Mouse (Mus musculus) spleen, adult 10 weeks (tissue): ENCODE data around the gene Gm3182. TPM values are rescaled to one million over a fixed set of nuclear protein-coding genes. Genes with fewer than 3 reads are reported as not detected.

ENCODE experiments used
- polyA plus RNA-seq: library from polyadenylated mRNA; stranded (reverse); fragments of 350-450 nt; fragmentation: Illumina TruSeq; extraction: RNeasy Lipid Tissue Mini Kit (QIAGEN cat#74804); gene quantifications from one replicate; pipeline ENCODE4 v1.2.3, GENCODE M21; 2015; ENCODE audit warnings: low replicate concordance; ENCODE audit not compliant: insufficient read depth

Gm3182 gene
- not detected for polyA plus RNA-seq

GRCm38 (mm10) chr14:4481445-4481844 is at the start of gene Gm3182:
Gm3182 (plus strand) TSS chr14:4481745.

Other genes with a start within 250 kb of the Gm3182 start
- not detected for gene Gm3138, start 232.1 kb upstream of the Gm3182 start, polyA plus RNA-seq
- not detected for gene Gm3149, start 164.5 kb upstream of the Gm3182 start, polyA plus RNA-seq
- gene 2610042L04Rik, start 147.0 kb upstream of the Gm3182 start, polyA plus RNA-seq = not detected
- not detected for gene Gm3159, start 84.2 kb upstream of the Gm3182 start, polyA plus RNA-seq
- 0.14 TPM for gene Gm3164, start 66.3 kb upstream of the Gm3182 start, polyA plus RNA-seq
- not detected for gene Gm3173, start 50.8 kb upstream of the Gm3182 start, polyA plus RNA-seq
- not detected for gene Gm3047, start 73.7 kb downstream of the Gm3182 start, polyA plus RNA-seq
- not detected for gene Gm8159, start 150.6 kb downstream of the Gm3182 start, polyA plus RNA-seq
- gene Gm3239, start 182.4 kb downstream of the Gm3182 start, polyA plus RNA-seq = not detected
- not detected for gene Gm7876, start 227.5 kb downstream of the Gm3182 start, polyA plus RNA-seq
- not detected for gene Gm3252, start 245.0 kb downstream of the Gm3182 start, polyA plus RNA-seq